Mouse (Mus musculus) lung, adult 2 months (tissue): ENCODE data around the gene Nfil3.

Source experiments
- CTCF ChIP-seq: fragments of 200-500 bp; IDR thresholded peaks from 2 replicates; pipeline ENCODE4 v1.5.1; 2011; ENCODE audit warnings: mild to moderate bottlenecking, low read length, control low read depth; ENCODE audit not compliant: insufficient read depth
- POLR2A ChIP-seq: fragments of 200-500 bp; IDR thresholded peaks from 2 replicates; pipeline ENCODE4 v1.6.1; 2011; ENCODE audit warnings: low read depth, mild to moderate bottlenecking, control low read depth, low read length, borderline replicate concordance; ENCODE audit errors: extremely low read depth

DNA sequence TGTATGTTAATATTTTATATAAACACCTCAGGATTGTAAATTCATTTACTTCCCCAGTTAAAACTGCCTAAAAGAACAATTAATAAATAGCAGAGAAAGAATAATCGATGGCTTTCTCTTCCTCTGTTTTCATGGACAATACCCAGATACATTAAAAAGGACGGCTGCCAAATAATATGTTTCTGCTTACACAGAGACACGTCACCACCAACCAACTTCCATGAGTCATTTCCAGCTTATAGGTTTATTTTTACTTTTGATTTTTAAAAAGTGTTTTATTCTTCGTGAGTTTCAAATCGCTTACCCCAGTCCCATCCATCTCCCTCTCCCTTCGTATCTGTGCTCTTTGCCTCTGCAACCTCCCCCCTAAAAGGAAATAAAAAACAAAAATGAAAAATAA, 38.1 kb upstream of the Nfil3 start:
- TF ChIP-seq CTCF: no peak
- no peak for TF ChIP-seq POLR2A
